In genomic region chr6:88544644-88545396, GRCm38 (mm10) we compare ENCODE assay signal across 1 mouse cellular context.
TF ChIP-seq lines count a peak whose summit lies in the region.

No protein-coding gene starts in this region.

TF ChIP-seq in MEL, 35 proteins besides CTCF, POLR2A, EP300 and RAD21 (continued from another document):
- TF ChIP-seq MYC (IDR thresholded peaks at IDR 0.05; ENCODE audit: low read depth, low read length) = 0 out of 2 replicates have a peak, but pooled peaks have one; percentile 40
